Mouse (Mus musculus): ENCODE data around the gene 2210418O10Rik. TPM values are rescaled to one million over a fixed set of nuclear protein-coding genes. Genes with fewer than 3 reads are reported as not detected.
"Not testable (repeated sequence)": the region's sequence is repeated elsewhere in the genome, so short reads cannot be mapped to it uniquely, and the experiment has no call there.

Gene 2210418O10Rik
- 9.5 and 12.8 TPM in 2 replicates for polyA plus RNA-seq (2015; fragmentation: Nextera tagmentation; extraction: Ambion mirVana)

DNA sequence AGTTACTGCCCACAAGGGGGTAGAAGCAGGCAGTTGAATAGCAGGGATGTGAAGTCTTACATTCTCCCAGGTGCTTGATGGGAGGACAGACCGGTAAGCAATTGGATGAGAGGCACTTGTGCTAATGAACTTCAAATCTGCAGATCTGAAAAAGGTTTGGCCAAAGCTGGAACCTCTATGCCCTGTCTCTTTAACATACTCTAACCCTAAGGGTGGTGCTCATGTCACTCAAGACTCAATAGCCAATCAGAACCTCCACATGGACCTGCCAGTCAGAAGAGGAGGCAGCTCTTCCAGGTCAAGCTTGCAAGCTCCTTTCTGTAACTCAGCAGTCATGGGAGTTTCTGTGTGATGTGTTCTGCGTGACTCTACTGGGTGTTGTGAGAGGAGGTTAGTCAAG, at the start of gene 2210418O10Rik:
TSS of gene 2210418O10Rik (plus strand) at position 301 of the 400 bp plus-strand sequence.
- H3K9ac ChIP-seq (ENCODE audit: low read length); H3K36me3 ChIP-seq (ENCODE audit: control insufficient read depth, insufficient read depth, low read length); H3K4me2 ChIP-seq (ENCODE audit: low read depth, low read length); H3K27me3 ChIP-seq (ENCODE audit: control insufficient read depth, insufficient read depth, low read length); H3K9me3 ChIP-seq (replicated peaks; ENCODE audit: control insufficient read depth, low read length); H3K4me1 ChIP-seq (ENCODE audit: control insufficient read depth, insufficient read depth, low read length); H3K27ac ChIP-seq (ENCODE audit: low read length); H3K4me3 ChIP-seq (replicated peaks; ENCODE audit: low read length); ATAC-seq (ENCODE audit: insufficient read depth, low FRiP score): not testable (repeated sequence)
- no CpG with 5 or more reads among the region's 2 CpGs for WGBS

DNA sequence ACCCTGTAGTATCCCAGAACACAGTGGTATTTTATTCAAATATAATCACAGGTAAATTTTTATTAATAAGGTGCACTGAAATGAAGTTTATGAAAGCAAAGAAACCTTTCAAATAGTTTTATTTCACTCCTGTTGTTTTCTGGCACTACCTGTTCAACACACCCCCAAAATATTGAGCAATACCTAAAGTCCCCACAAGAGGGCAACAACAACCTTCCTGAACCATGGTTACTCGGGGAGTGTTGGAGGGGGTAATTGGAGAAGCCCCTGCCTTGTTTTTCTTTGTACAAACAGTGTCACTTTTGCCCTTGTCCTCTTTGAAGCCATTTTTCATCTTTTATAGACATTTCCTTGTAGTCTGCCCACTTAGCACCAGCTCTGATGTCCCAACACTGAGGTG, 22.1 kb downstream of the 2210418O10Rik start:
- H3K4me2 ChIP-seq (ENCODE audit: low read depth, low read length); H3K4me3 ChIP-seq (replicated peaks; ENCODE audit: low read length): not testable (repeated sequence)

More for the DNA sequence above, 22.1 kb downstream of the 2210418O10Rik start:
- not testable (repeated sequence) for ATAC-seq (ENCODE audit: insufficient read depth, low FRiP score); H3K4me1 ChIP-seq (ENCODE audit: control insufficient read depth, insufficient read depth, low read length); H3K9me3 ChIP-seq (replicated peaks; ENCODE audit: control insufficient read depth, low read length); H3K36me3 ChIP-seq (ENCODE audit: control insufficient read depth, insufficient read depth, low read length); H3K27me3 ChIP-seq (ENCODE audit: control insufficient read depth, insufficient read depth, low read length); H3K27ac ChIP-seq (ENCODE audit: low read length); H3K9ac ChIP-seq (ENCODE audit: low read length)
- WGBS: no CpG with 5 or more reads among the region's 1 CpGs

Other genes with a start within 250 kb of the 2210418O10Rik start
- 1.3 and 2.1 TPM in 2 replicates for gene Gm2004, start 76.7 kb upstream of the 2210418O10Rik start, polyA plus RNA-seq (2015; fragmentation: Nextera tagmentation; extraction: Ambion mirVana)
- not detected in 2 replicates for gene Gm11009, start 92.9 kb downstream of the 2210418O10Rik start, polyA plus RNA-seq (2015; fragmentation: Nextera tagmentation; extraction: Ambion mirVana)
- 14.9 and 17.2 TPM in 2 replicates for gene Gm14435, start 197.0 kb downstream of the 2210418O10Rik start, polyA plus RNA-seq (2015; fragmentation: Nextera tagmentation; extraction: Ambion mirVana)

Measured in stomach, embryonic 16.5 days (tissue).